Mouse (Mus musculus) layer of hippocampus, adult 2 months (tissue): ENCODE measurements at regions not wholly inside any gene's neighbourhood (a gene's known extent, or its start where the extent isn't known, plus 50 kb on each side); places are given as distances from the start of the nearest gene placed in this dataset.

Experiments used
- DNase-seq, 2 experiments: peaks; one replicate each; pipeline ENCODE4 v3.0.0; 2022; ENCODE audit warnings: low spot score in 2 of 2
- H3K27ac ChIP-seq: fragments of 200-600 bp; 2 replicates; pipeline ENCODE4 v1.8.1; 2022
- H3K4me3 ChIP-seq: fragments of 200-600 bp; 2 replicates; pipeline ENCODE4 v1.8.1; 2022; ENCODE audit warnings: mild to moderate bottlenecking
- CTCF ChIP-seq: fragments of 200-600 bp; conservative IDR thresholded peaks from 2 replicates; pipeline ENCODE4 v1.8.1; 2022; ENCODE audit warnings: antibody characterized with exemption, mild to moderate bottlenecking, moderate library complexity

DNA sequence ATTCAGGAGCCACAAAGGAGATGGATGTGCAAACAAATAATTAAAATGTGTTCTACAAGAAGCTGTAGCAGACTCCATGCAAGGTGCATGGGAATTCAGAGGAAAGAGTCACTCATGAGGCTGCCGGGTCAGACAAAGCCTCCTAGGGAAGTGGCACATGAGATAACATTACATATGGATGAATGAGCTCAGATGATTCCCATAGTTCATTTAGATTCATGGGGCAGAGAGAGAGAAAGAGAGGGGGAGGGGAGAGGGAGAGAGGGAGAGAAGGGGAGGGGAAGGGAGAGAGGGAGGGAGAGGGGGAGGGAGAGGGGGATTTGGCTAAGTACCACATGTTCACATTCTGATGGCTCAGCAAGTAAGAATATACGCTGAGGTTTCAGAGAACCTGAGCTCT lies 52.6 kb upstream of the Lipc start:
- Histone ChIP-seq H3K27ac (no peak overlapping the region), H3K4me3 (no peak overlapping the region)
- TF ChIP-seq CTCF = no peak
- DNase-seq = no peak
